Mouse (Mus musculus) heart, adult 2 months (tissue): ENCODE results near the gene Dzip1l. TPM values are rescaled to one million over a fixed set of nuclear protein-coding genes. Genes with fewer than 3 reads are reported as not detected.
A peak's percentile ranks its signal among the peaks of the same experiment; 100 is the strongest.

Source experiments
- DNase-seq, 2 experiments: peaks; one replicate each; pipeline ENCODE4 v3.0.0; 2021
- H3K27ac ChIP-seq: fragments of 200-600 bp; 2 replicates; pipeline ENCODE4 v1.8.1; 2022
- H3K27me3 ChIP-seq: fragments of 200-500 bp; 2 replicates; pipeline ENCODE4 v1.6.1; 2012; ENCODE audit warnings: mild to moderate bottlenecking, low read length, inconsistent platforms, mixed read lengths; ENCODE audit not compliant: control insufficient read depth, insufficient read depth
- H3K36me3 ChIP-seq: fragments of 200-500 bp; 2 replicates; pipeline ENCODE4 v1.6.1; 2012; ENCODE audit warnings: low read length, inconsistent platforms; ENCODE audit not compliant: control insufficient read depth, insufficient read depth
- H3K4me1 ChIP-seq: fragments of 200-500 bp; 2 replicates; pipeline ENCODE4 v1.6.1; 2011; ENCODE audit warnings: low read length; ENCODE audit not compliant: control insufficient read depth, insufficient read depth
- H3K4me3 ChIP-seq: fragments of 200-600 bp; 2 replicates; pipeline ENCODE4 v1.8.1; 2022
- H3K79me2 ChIP-seq: fragments of 200-500 bp; replicated peaks from 2 replicates; pipeline ENCODE4 v1.6.1; 2012; ENCODE audit warnings: mild to moderate bottlenecking, inconsistent platforms, low read length, moderate library complexity, mixed read lengths; ENCODE audit not compliant: control insufficient read depth, insufficient read depth
- H3K9ac ChIP-seq: fragments of 200-500 bp; 2 replicates; pipeline ENCODE4 v1.6.1; 2012; ENCODE audit warnings: low read depth, mild to moderate bottlenecking, control low read depth, inconsistent platforms, low read length, mixed read lengths
- CTCF ChIP-seq: fragments of 200-600 bp; IDR thresholded peaks from 2 replicates; pipeline ENCODE4 v1.8.1; 2022; ENCODE audit warnings: antibody characterized with exemption, mild to moderate bottlenecking, moderate library complexity
- EP300 ChIP-seq: fragments of 200-500 bp; IDR thresholded peaks from 2 replicates; pipeline ENCODE4 v1.6.1; 2011; ENCODE audit warnings: low read depth, low read length, control low read depth; ENCODE audit not compliant: insufficient read depth
- POLR2A ChIP-seq: fragments of 200-500 bp; IDR thresholded peaks from 2 replicates; pipeline ENCODE4 v1.6.1; 2011; ENCODE audit warnings: mild to moderate bottlenecking, low read depth, low read length, control low read depth; ENCODE audit not compliant: insufficient read depth
- WGBS: fragments of 180-500 bp; shearing (Covaris S2); methylation state at CpG from one replicate; pipeline ENCODE4 v1.1.7; 2018; 5-methylcytosine and 5-hydroxymethylcytosine counted together
- intact Hi-C: fragments of 180-260 bp; cut with DNase I; formaldehyde crosslinking; loops from one replicate; pipeline ENCODE4 v1.15.1; 2025
- polyA plus RNA-seq: library from polyadenylated mRNA; depleted of rRNA; stranded (reverse); fragments of >200 nt; gene quantifications from 2 replicates; pipeline ENCODE4 v1.2.3, GENCODE M21; 2012
- total RNA-seq, 2 experiments: library from RNA; stranded (reverse); gene quantifications; 2 replicates each; pipeline ENCODE4 v1.2.3; 2021

Dzip1l gene
- total and polyA plus RNA-seq, 3 experiments, result 3.2 to 4.6 (median 4.2) TPM

DNA sequence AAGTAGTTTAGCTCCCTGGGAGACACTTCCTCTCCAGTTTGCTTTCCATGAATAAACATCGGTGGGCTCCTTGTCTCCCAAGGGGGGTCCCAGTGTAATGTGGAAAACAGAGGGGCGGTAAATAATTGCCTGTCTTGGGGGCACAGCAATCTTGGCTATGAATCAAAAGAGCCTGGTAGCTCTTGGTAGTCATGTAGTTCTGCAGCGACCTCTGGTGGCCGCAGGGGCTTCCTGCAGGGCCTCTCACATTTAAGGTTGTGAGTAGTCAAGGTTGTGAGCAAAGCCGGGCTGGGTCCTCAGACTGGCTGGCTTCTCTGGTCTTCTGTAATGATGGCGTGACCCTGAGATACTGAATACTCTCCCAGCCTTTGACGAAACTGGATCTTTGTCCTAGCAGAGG lies 33.1 kb downstream of the Dzip1l start:
- no peak overlapping the region for H3K4me3 ChIP-seq
- 22% methylated on average over 7 of the region's 7 CpGs for WGBS
- no peak overlapping the region for H3K27ac ChIP-seq
- no peaks in the 10 kb centered on the region for H3K4me1 ChIP-seq
- TF ChIP-seq CTCF (no peak; the same call in 1 of the 2 replicates), POLR2A (no peak), EP300 (no peak)
- intact Hi-C loops, result loop anchor here (1.0 to 10.0 kb wide), 2 partner anchors 75 to 208 kb away; partner anchors contain the start of gene Nme9
- peak; percentile 25 to 65 for DNase-seq
- no peaks in the 10 kb centered on the region for H3K79me2 ChIP-seq
- no peak overlapping the region for H3K9ac ChIP-seq
- H3K27me3 ChIP-seq, result no peaks in the 10 kb centered on the region
- no peaks in the 10 kb centered on the region for H3K36me3 ChIP-seq

DNA sequence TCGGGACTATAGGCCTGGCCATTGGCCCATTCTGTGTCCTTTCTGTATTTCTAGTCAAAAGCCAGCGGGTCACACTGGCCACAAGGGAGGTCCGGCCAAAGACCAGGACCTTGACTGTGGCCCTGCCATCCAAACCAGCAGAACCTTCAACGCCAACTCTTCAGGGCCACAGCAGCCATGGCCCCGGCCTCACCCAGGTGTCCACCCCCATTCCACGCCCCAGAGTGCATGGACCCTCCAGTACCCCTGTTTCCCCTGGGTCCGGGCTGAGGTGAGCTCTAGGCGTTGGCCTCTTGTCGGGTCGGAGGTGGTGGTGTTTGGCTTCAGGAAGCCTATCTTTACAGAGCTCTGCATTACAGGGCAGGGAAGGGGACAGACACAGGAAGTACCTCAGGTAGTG lies 33.6 kb downstream of the Dzip1l start:
- Histone ChIP-seq H3K4me3 (no peak overlapping the region), H3K27ac (no peak overlapping the region), H3K9ac (no peak overlapping the region), H3K4me1 (no peaks in the 10 kb centered on the region), H3K79me2 (no peaks in the 10 kb centered on the region), H3K27me3 (no peaks in the 10 kb centered on the region), H3K36me3 (no peaks in the 10 kb centered on the region)
- no peak for DNase-seq
- intact Hi-C loops, result loop anchor here (1.0 to 10.0 kb wide), 2 partner anchors 76 to 208 kb away; partner anchors contain the start of gene Nme9
- 84% methylated on average over 10 of the region's 10 CpGs for WGBS
- TF ChIP-seq EP300 (no peak), CTCF (no peak), POLR2A (no peak)

DNA sequence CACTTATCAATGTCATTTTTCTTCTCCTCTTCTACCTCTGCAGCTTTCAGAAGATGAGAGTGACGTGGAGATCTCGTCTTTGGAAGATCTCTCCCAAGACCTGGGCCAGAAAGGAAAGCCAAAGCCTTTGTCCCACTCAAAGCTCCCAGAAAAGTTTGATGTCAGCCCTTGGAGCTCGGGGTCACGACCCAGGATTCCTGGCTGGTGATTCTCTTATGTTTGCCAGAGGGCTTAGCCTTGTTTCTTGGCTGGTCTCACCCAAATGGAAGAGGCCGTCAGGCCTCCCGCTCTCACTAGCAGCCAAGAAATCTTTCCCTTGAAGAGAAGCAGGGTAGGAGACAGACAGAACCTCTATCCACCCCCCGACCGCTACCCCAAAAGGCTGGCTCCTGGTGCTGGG lies 38.3 kb downstream of the Dzip1l start:
- Histone ChIP-seq H3K36me3 (no peaks in the 10 kb centered on the region), H3K4me3 (no peak overlapping the region), H3K4me1 (no peaks in the 10 kb centered on the region), H3K27me3 (no peaks in the 10 kb centered on the region), H3K9ac (no peak overlapping the region), H3K27ac (no peak overlapping the region), H3K79me2 (no peaks in the 10 kb centered on the region)
- TF ChIP-seq EP300, result no peak
- TF ChIP-seq POLR2A, result no peak
- no peak for TF ChIP-seq CTCF
- intact Hi-C loops, result loop anchor here (10.0 kb wide), 1 partner anchor 213 kb away; the partner anchor contains the start of gene Nme9
- WGBS, result 64% methylated on average over 8 of the region's 8 CpGs
- DNase-seq, result peak; percentile 43 to 53

DNA sequence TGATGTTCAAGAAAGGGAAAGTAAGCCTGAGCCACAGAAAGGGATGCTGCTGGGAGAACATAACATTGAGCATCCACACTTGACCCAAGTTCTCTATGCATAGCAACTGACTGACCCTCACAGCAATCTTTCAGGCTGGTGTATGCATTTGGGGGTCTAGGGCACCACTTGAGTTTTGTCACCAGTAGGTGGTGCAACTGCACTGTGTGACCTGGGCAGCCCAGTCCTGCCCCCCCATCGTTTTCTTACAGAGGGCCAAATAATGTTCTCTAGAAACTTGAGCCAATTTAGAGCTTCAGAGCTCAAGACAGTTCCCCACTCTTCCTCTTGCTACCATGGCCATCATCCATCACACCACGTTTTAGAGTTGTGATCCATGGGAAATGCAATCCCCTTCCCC lies 42.3 kb downstream of the Dzip1l start:
- DNase-seq, result no peak
- Histone ChIP-seq H3K36me3 (no peaks in the 10 kb centered on the region), H3K9ac (no peak overlapping the region), H3K4me1 (no peaks in the 10 kb centered on the region), H3K4me3 (no peak overlapping the region), H3K27ac (no peak overlapping the region), H3K79me2 (no peaks in the 10 kb centered on the region), H3K27me3 (no peaks in the 10 kb centered on the region)
- TF ChIP-seq EP300 (no peak), CTCF (peak; percentile 36)
- WGBS, result 22% methylated on average over 2 of the region's 2 CpGs
- intact Hi-C loops, result no loop called here

DNA sequence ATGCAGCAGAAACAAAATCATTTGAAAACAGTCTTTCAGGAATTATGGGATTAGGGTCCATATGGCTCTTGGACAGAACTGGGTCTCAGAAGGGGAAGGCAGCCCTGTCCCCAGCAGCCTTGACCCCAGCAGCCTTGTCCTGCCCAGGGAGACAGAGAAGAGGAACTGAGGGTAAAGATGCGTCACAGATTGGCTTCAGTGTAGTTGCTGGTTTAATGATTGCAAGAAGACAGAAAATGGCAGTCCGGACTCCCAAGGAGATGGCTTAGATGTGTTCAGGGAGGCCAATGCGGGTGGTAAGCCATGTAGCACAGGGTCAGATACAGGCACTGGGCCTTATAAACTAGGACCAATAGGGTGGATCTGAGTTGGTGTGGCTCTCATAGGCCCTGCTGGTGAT lies 46.4 kb downstream of the Dzip1l start:
- WGBS, result 84% methylated on average over 3 of the region's 3 CpGs
- Histone ChIP-seq H3K4me1 (no peaks in the 10 kb centered on the region), H3K27ac (no peak overlapping the region), H3K4me3 (no peak overlapping the region), H3K9ac (no peak overlapping the region), H3K27me3 (no peaks in the 10 kb centered on the region), H3K79me2 (no peaks in the 10 kb centered on the region), H3K36me3 (no peaks in the 10 kb centered on the region)
- intact Hi-C loops, result no loop called here
- DNase-seq, result no peak
- TF ChIP-seq CTCF (no peak), EP300 (no peak), POLR2A (no peak)

DNA sequence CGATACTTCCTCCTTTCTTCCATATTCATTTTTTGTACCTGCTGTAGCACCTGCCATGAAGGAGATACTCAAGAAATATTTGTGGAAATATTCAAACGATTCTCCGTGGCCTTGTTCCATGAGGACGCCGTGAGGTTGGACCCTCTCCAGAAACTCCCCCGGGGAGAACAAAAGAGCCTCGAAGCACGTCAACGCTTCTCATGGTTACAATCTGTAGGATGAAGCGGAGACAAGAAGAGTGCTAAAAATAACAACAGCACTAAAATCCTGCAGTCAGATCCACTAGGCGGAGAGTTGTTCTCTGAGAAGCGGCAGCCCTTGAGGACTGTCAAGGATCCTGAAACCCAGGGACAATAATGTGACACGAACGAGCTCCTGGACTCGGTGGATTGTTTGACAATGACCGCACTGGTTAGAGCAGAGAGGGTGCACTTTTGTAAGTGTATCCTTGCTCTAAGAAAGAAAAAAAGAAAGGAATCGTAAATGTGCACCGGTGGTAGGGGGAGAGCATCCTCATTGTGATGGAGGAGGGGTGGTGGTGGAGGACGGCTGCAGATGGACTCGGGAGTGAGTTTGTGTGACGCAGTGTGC lies 52.8 kb downstream of the Dzip1l start:
- TF ChIP-seq POLR2A (no peak), CTCF (no peak), EP300 (no peak)
- Histone ChIP-seq H3K4me3 (no peak overlapping the region), H3K27ac (no peak overlapping the region), H3K4me1 (no peaks in the 10 kb centered on the region; the same call in 1 of the 2 replicates), H3K36me3 (no peaks in the 10 kb centered on the region), H3K9ac (no peak overlapping the region), H3K27me3 (no peaks in the 10 kb centered on the region), H3K79me2 (no peaks in the 10 kb centered on the region)
- intact Hi-C loops, result no loop called here
- no peak for DNase-seq
- WGBS, result 32% methylated on average over 21 of the region's 21 CpGs
